In the genomic region with DNA sequence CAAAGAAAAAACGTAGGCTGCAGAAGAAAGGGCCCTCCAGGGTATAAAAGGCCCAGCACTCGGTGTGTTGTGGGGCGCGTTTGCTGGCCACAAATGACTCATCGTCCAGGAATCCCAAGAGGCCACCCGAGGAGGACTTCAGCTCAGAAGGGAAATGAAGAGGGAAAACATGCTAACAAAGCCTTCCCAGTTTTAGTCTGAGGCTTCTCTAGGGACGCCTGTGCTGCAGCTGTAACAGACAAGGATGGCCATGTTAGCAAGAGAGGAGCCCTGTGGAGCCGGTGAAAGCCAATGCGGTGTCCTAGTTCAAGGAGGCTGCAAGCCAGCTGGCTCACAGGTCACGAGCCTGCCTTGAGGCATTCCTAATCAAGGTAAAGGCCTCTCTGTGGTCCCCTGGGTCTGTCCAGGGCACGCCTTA, we compare ENCODE assay signal across 8 mouse cellular contexts. TPM values are rescaled to one million over a fixed set of nuclear protein-coding genes. Genes with fewer than 3 reads are reported as not detected.
DNase-seq lines count a peak whose midpoint lies in the region; ATAC-seq lines count a peak whose summit lies in the region.

No protein-coding gene starts in this region.

- DNase-seq in urinary bladder, adult 18-20 months (ENCODE audit: low spot score in 2 of 2), result peak; percentile 35 to 50
- no peak for DNase-seq in urinary bladder, postnatal 10 days (ENCODE audit: low spot score)
- DNase-seq in lung, postnatal 4 days, result peak; percentile 76 to 86
- peak; percentile 62 for DNase-seq in skeletal muscle tissue, adult 2 months (ENCODE audit: low read depth, low spot score)
- DNase-seq in thymus, postnatal 4 days, result no peak

- H3K4me2 ChIP-seq in embryonic facial prominence, embryonic 12.5 days (replicated peaks), result no peak overlapping the region
- H3K4me2 ChIP-seq in heart, embryonic 11.5 days, result peak overlapping the region; percentile 52
- H3K4me2 ChIP-seq in kidney, embryonic 14.5 days (replicated peaks; ENCODE audit: low read depth, low read length), result no peak overlapping the region

- H3K4me1 ChIP-seq in embryonic facial prominence, embryonic 12.5 days, result peaks cover 12% of the 10 kb centered on the region
- peaks cover 21% of the 10 kb centered on the region for H3K4me1 ChIP-seq in heart, embryonic 11.5 days (ENCODE audit: control insufficient read depth, insufficient read depth, low read length)
- H3K4me1 ChIP-seq in kidney, embryonic 14.5 days (ENCODE audit: control insufficient read depth, insufficient read depth, low read length), result peaks cover 16% of the 10 kb centered on the region

- 6% methylated on average over 11 of the region's 11 CpGs for WGBS in embryonic facial prominence, embryonic 12.5 days
- WGBS in heart, embryonic 11.5 days (ENCODE audit: insufficient replicate concordance), result 2% methylated on average over 11 of the region's 11 CpGs
- 17% methylated on average over 11 of the region's 11 CpGs for WGBS in kidney, embryonic 14.5 days

- no peak overlapping the region for H3K4me3 ChIP-seq in embryonic facial prominence, embryonic 12.5 days
- H3K4me3 ChIP-seq in heart, embryonic 11.5 days (ENCODE audit: low read depth, low read length), result peak overlapping the region; percentile 6; the same call in 1 of the 2 replicates
- H3K4me3 ChIP-seq in kidney, embryonic 14.5 days (ENCODE audit: low read length), result no peak overlapping the region

- H3K9me3 ChIP-seq in embryonic facial prominence, embryonic 12.5 days, result no peaks in the 10 kb centered on the region
- H3K9me3 ChIP-seq in heart, embryonic 11.5 days (replicated peaks; ENCODE audit: control insufficient read depth, low read length), result no peaks in the 10 kb centered on the region
- H3K9me3 ChIP-seq in kidney, embryonic 14.5 days (ENCODE audit: control insufficient read depth, low read length), result no peaks in the 10 kb centered on the region

- H3K9ac ChIP-seq in embryonic facial prominence, embryonic 12.5 days, result no peak overlapping the region
- peak overlapping the region; percentile 70; the same call in 1 of the 2 replicates for H3K9ac ChIP-seq in heart, embryonic 11.5 days (ENCODE audit: low read depth, low read length)
- 0 out of 2 replicates have a peak overlapping the region, but pooled peaks have one; percentile 2 for H3K9ac ChIP-seq in kidney, embryonic 14.5 days (ENCODE audit: low read depth, low read length)

- peak; percentile 35; the same call in 1 of the 2 replicates for ATAC-seq in embryonic facial prominence, embryonic 12.5 days (ENCODE audit: insufficient number of reproducible peaks, insufficient read depth, low FRiP score, low TSS enrichment)
- ATAC-seq in heart, embryonic 11.5 days (replicated peaks; ENCODE audit: insufficient number of reproducible peaks, low FRiP score, low TSS enrichment), result peak; percentile 75
- ATAC-seq in kidney, embryonic 14.5 days (ENCODE audit: low FRiP score, low TSS enrichment), result peak; percentile 65

- H3K27me3 ChIP-seq in embryonic facial prominence, embryonic 12.5 days, result no peaks in the 10 kb centered on the region
- no peaks in the 10 kb centered on the region for H3K27me3 ChIP-seq in heart, embryonic 11.5 days (ENCODE audit: control insufficient read depth, insufficient read depth, low read length)
- no peaks in the 10 kb centered on the region for H3K27me3 ChIP-seq in kidney, embryonic 14.5 days (ENCODE audit: control insufficient read depth, insufficient read depth, low read length)

- no peaks in the 10 kb centered on the region for H3K36me3 ChIP-seq in embryonic facial prominence, embryonic 12.5 days
- no peaks in the 10 kb centered on the region for H3K36me3 ChIP-seq in heart, embryonic 11.5 days (ENCODE audit: control insufficient read depth, insufficient read depth, low read length)
- no peaks in the 10 kb centered on the region for H3K36me3 ChIP-seq in kidney, embryonic 14.5 days (ENCODE audit: control insufficient read depth, insufficient read depth, low read length)

- 0 out of 2 replicates have a peak overlapping the region, but pooled peaks have one; percentile 70 for H3K27ac ChIP-seq in embryonic facial prominence, embryonic 12.5 days
- peak overlapping the region; percentile 97 for H3K27ac ChIP-seq in heart, embryonic 11.5 days (ENCODE audit: low read depth, low read length)
- peak overlapping the region; percentile 82 for H3K27ac ChIP-seq in kidney, embryonic 14.5 days (ENCODE audit: low read depth, low read length)

RNA-seq across cellular contexts. Expression of gene 1810062G17Rik, which starts 6.0 kb away (rescaled TPM):
- polyA plus RNA-seq in embryonic facial prominence, embryonic 12.5 days (2016; fragmentation: Nextera tagmentation; extraction: Ambion mirVana), result 0.96 and 1.0 TPM in 2 replicates
- 1.5 TPM in 2 replicates for polyA plus RNA-seq in heart, embryonic 11.5 days (2014; fragmentation: Nextera tagmentation; extraction: Ambion mirVana)
- 1.8 and 2.1 TPM in 2 replicates for polyA plus RNA-seq in kidney, embryonic 14.5 days (2014; fragmentation: Nextera tagmentation; extraction: Ambion mirVana)

RNA-seq across cellular contexts. Expression of gene Anxa5, which starts 6.1 kb away (rescaled TPM):
- 190 and 196 TPM in 2 replicates for polyA plus RNA-seq in embryonic facial prominence, embryonic 12.5 days (2016; fragmentation: Nextera tagmentation; extraction: Ambion mirVana)
- polyA plus RNA-seq in heart, embryonic 11.5 days (2014; fragmentation: Nextera tagmentation; extraction: Ambion mirVana), result 316 and 392 TPM in 2 replicates
- 224 and 244 TPM in 2 replicates for polyA plus RNA-seq in kidney, embryonic 14.5 days (2014; fragmentation: Nextera tagmentation; extraction: Ambion mirVana)

RNA-seq across cellular contexts. Expression of gene Gm11549, which starts 39.8 kb away (rescaled TPM):
- polyA plus RNA-seq in embryonic facial prominence, embryonic 12.5 days (2016; fragmentation: Nextera tagmentation; extraction: Ambion mirVana), result 0.23 and 0.41 TPM in 2 replicates
- polyA plus RNA-seq in heart, embryonic 11.5 days (2014; fragmentation: Nextera tagmentation; extraction: Ambion mirVana), result 0.14 and 0.16 TPM in 2 replicates
- not detected in 2 replicates for polyA plus RNA-seq in kidney, embryonic 14.5 days (2014; fragmentation: Nextera tagmentation; extraction: Ambion mirVana)

Comparison
In these comparisons a context has a peak if more than half of its experiments do, and no peak if none do; other contexts are left out.
1. DNase-seq: peak in urinary bladder, adult 18-20 months (2 of 2), lung, postnatal 4 days (2 of 2) and skeletal muscle tissue, adult 2 months (single experiment); none in urinary bladder, postnatal 10 days (single experiment) and thymus, postnatal 4 days (single experiment).
2. Peak in every context shown above with its lines, with median percentiles within 50 percentile points of each other: ATAC-seq and H3K27ac ChIP-seq.